Mouse (Mus musculus) G1E (cell line): Measurements from ENCODE around the gene Samhd1.

ENCODE experiments used
- CTCF ChIP-seq: IDR thresholded peaks from 2 replicates; pipeline ENCODE4 v1.5.1; 2012; ENCODE audit warnings: low read depth, low read length, inconsistent platforms, mixed read lengths
- POLR2AphosphoS5 ChIP-seq: IDR thresholded peaks from 2 replicates; pipeline ENCODE4 v1.6.1; 2012; ENCODE audit warnings: low read depth, low read length, inconsistent platforms; ENCODE audit not compliant: insufficient replicate concordance

- no peak for TF ChIP-seq CTCF
- TF ChIP-seq POLR2AphosphoS5, result no peak
Observed at GRCm38 (mm10) chr2:157128072-157128471, 7.0 kb downstream of the Samhd1 start.
